Mouse (Mus musculus) thymus, postnatal 4 days (tissue): ENCODE measurements at regions not wholly inside any gene's neighbourhood (a gene's known extent, or its start where the extent isn't known, plus 50 kb on each side); places are given as distances from the start of the nearest gene placed in this dataset.

Experiments
- DNase-seq: peaks from one replicate; pipeline ENCODE4 v3.0.0; 2021

DNA sequence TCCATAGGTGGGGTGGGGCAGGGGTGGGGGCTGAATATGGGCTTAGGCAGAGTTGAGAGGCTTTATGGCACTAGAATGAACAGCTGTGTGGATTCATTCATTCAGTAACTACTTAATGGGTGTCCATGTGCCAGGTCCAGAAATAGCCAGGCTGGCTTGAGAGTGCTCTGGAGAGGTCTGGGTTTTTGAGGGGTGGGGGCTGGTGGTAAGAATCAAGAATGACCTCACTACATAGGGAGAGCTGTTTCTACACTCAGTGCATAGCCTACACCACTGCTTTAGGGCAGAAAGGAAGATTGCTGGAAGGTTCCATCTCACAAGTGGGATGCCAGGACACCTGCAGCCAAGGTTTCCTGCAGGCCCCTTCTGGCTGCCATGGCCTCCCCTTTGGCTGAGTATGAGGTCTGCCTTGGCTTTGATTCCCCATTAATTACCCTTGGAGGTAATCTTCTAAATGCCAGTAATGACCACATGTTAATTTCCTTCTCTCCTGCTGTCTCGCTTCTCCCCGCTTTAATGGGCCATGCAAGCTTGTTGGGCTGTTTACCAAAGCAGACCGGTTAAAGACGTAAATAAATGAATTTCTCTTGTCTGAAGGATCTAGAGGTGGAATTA lies 71.7 kb upstream of the Klf4 start:
- no peak for DNase-seq

DNA sequence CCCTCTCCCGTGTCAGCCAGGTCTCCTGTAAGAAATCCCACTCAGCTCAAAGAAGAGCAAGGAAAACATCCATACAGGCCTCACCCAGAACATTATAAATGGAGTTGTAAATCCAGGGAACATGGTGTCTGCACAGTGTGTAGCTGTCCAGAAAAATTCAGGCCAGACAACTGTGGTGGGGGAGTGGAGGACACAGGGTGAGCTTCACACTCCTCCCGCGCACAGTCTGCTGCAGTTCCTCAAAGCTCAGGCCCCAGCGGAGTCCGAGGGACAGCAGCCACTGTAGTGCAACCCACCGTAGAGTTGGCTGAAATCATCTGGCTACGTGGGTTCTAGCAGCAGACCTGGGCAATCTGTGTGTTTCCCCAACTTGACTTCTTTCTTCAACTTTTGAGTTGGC lies 62.9 kb upstream of the Klf4 start:
- DNase-seq: no peak

DNA sequence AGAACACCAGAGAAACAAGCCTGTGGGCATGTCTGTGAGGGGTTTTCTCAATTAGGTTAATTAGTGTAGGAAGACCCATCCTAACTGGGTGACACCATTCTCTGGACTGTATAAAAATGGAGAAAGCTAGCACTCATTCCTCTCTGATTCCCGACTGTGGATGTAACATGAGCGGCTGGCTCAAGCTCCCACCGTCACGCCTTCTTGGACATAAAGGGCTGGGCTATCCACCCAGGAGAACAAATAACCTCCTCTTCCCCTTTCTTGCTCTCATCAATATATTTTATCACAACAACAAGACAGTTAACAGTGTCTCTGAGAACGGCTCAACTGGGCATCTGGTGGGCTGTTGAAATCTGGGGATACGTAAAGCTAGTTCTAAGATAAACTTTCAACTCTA lies 62.4 kb upstream of the Klf4 start:
- DNase-seq: no peak

DNA sequence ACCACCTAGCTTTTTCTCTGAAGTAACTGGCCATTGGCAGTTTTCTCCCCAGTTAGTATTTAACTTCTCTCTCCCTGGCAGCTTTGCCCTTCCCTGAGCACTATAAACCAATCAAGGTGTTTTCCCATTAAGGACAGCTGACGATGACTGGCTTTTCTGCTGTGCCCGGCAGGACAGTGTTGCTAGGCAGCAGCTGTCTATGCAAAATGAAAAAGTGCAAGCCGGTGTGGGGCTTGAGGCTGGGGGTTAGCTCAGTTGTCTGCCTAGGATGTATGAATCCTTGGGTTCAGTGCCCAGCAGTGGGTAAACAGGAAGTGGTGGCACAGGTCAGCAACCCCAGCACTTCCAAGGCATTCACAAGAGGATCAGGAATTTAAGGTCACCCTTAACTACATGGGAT lies 60.9 kb upstream of the Klf4 start:
- DNase-seq: no peak

DNA sequence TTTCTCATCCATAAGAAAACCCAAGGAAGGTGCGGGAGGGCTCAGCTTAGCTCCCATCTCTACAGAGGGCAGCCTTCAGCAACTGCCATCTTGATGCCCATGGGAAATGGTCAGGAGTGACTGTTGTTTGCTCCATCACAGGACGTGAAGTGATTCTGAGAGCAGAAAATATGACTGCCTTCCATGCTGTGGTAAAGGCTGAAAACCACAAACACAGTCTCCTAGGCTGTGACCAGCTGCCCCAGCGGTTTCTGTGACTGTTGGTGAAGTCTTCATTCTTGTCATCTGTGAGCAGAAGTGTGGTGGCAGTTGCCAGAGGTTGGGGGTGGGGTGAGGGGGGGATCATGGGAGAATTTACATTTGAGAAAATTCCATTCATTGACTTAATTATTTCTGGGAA lies 53.9 kb upstream of the Klf4 start:
- DNase-seq: no peak

DNA sequence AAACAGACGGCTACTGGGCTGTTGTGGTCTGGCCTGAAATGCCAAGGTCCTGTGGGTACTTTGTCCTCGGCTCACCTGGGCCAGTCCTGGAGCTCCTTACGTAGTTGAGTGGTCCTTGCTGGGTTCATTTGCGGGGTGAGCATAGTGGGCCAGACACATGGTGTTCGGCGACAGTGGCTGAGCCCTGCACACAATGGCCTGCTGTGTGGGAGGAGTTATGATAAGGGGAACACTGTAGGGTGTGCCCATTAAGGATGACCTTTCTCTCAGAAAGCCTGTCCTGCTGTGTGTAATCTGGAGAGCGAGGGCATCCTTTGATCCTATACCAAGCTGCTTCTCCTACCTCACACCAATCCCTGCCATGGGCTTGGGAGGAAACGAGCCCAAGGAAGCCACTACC lies 51.3 kb upstream of the Klf4 start:
- DNase-seq: no peak
